Mouse (Mus musculus) intestine, embryonic 14.5 days (tissue): ENCODE data around the gene Mif. TPM values are rescaled to one million over a fixed set of nuclear protein-coding genes. Genes with fewer than 3 reads are reported as not detected.
"Not testable (repeated sequence)": the region's sequence is repeated elsewhere in the genome, so short reads cannot be mapped to it uniquely, and the experiment has no call there.

Experiments used
- ATAC-seq: fragments of 200-750 bp; cut with Nextera tagmentation; replicated peaks from 2 replicates; pipeline ENCODE4 v1.8.0; 2017; ENCODE audit warnings: low read depth, moderate number of reproducible peaks, moderate TSS enrichment, moderate library complexity; ENCODE audit not compliant: low FRiP score, low TSS enrichment
- DNase-seq: peaks from one replicate; pipeline ENCODE4 v3.0.0-alpha.2; 2018; ENCODE audit warnings: low spot score
- H3K27ac ChIP-seq: fragments of 300-500 bp; sonication (generic); 2 replicates; pipeline ENCODE4 v1.5.1; 2014; ENCODE audit warnings: low read depth, mild to moderate bottlenecking, control low read depth
- H3K27me3 ChIP-seq: fragments of 300-500 bp; sonication (generic); replicated peaks from 2 replicates; pipeline ENCODE4 v1.6.1; 2014; ENCODE audit warnings: low read length, control low read depth; ENCODE audit not compliant: control insufficient read depth, insufficient read depth
- H3K36me3 ChIP-seq: fragments of 300-500 bp; sonication (generic); 2 replicates; pipeline ENCODE4 v1.6.1; 2014; ENCODE audit warnings: low read length, control low read depth; ENCODE audit not compliant: control insufficient read depth, insufficient read depth
- H3K4me1 ChIP-seq: fragments of 300-500 bp; sonication (generic); replicated peaks from 2 replicates; pipeline ENCODE4 v1.6.1; 2014; ENCODE audit warnings: low read length, control low read depth, mixed read lengths; ENCODE audit not compliant: control insufficient read depth, insufficient read depth
- H3K4me2 ChIP-seq: fragments of 300-500 bp; sonication (generic); 2 replicates; pipeline ENCODE4 v1.6.1; 2014; ENCODE audit warnings: low read length
- H3K4me3 ChIP-seq: fragments of 300-500 bp; sonication (generic); 2 replicates; pipeline ENCODE4 v1.5.1; 2014; ENCODE audit warnings: low read depth, low read length, control low read depth, mixed read lengths
- H3K9ac ChIP-seq: fragments of 300-500 bp; sonication (generic); 2 replicates; pipeline ENCODE4 v1.6.1; 2014; ENCODE audit warnings: mild to moderate bottlenecking, low read length
- H3K9me3 ChIP-seq: fragments of 300-500 bp; sonication (generic); 2 replicates; pipeline ENCODE4 v1.6.1; 2016; ENCODE audit warnings: low read length, control low read depth; ENCODE audit not compliant: control insufficient read depth
- WGBS: fragments of 180-500 bp; shearing (Covaris S2); extraction: QIAGEN DNeasy Blood & Tissue Kit; methylation state at CpG from one replicate; pipeline ENCODE4 v1.1.7; 2014; 5-methylcytosine and 5-hydroxymethylcytosine counted together
- polyA plus RNA-seq: library from polyadenylated mRNA; unstranded; fragments of >200 nt; fragmentation: Nextera tagmentation; extraction: Ambion mirVana; gene quantifications from 2 replicates; pipeline ENCODE4 v1.2.1, GENCODE M21; 2014

Gene Mif
- 3,019 and 3,193 TPM in 2 replicates for polyA plus RNA-seq

DNA sequence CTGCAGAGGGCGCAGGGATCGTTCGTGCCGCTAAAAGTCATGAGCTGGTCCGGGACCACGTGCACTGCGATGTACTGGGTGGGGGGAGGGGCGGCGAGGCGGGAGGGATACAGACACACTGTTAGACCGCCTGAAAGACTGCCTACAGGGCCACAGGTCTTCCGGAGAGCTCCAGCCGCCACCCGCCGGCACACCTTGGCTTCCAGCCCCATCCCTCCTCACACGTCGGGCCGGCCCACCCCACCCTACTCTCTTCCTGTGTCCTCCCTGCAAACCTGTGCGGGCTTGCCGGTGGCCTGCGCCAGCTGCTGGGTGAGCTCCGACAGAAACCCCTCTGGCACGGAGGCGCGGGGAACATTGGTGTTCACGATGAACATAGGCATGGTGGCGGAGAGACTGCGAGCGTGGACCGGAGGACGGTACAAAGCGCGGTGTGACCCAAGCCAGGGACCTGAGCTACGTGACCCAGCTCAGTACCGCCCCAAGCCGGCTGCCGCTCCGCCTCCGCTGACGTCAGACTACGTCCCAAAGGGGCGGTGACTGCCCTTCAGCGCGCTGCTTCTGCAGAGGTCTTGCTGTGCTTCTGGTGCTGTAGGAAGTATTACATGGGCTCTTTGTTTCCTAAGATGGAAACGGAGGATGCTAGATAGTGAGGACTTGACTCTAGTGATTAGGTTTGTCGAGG, at the start of gene Mif:
TSS of gene Mif (minus strand) at position 455 of the 685 bp plus-strand sequence.
- ATAC-seq, result peak; percentile 97
- DNase-seq, result peak; percentile 99
- Histone ChIP-seq H3K4me1 (peaks cover 17% of the 10 kb centered on the region), H3K4me2 (peak within 1 kb of the TSS; percentile 88), H3K4me3 (peak within 1 kb of the TSS; percentile 65), H3K9ac (peak within 1 kb of the TSS; percentile 94), H3K27ac (peak within 1 kb of the TSS; percentile 96), H3K36me3 (peaks cover 20% of the 10 kb centered on the region)
- WGBS, result under 1% methylated on average over 37 of the region's 46 CpGs
- not testable (repeated sequence) for H3K27me3 ChIP-seq, H3K9me3 ChIP-seq

GRCm38 (mm10) chr10:75906882-75907281, 46.8 kb upstream of the Mif start:
- Histone ChIP-seq H3K4me1 (no peaks in the 10 kb centered on the region), H3K4me3 (no peak overlapping the region), H3K9ac (no peak overlapping the region), H3K4me2 (no peak overlapping the region), H3K9me3 (no peaks in the 10 kb centered on the region), H3K36me3 (peaks cover 95% of the 10 kb centered on the region), H3K27me3 (no peaks in the 10 kb centered on the region), H3K27ac (no peak overlapping the region)
- ATAC-seq (no peak), DNase-seq (no peak)
- 91% methylated on average over 4 of the region's 4 CpGs for WGBS

- Histone ChIP-seq H3K36me3 (peaks cover 96% of the 10 kb centered on the region), H3K9ac (no peak overlapping the region), H3K4me3 (no peak overlapping the region), H3K9me3 (no peaks in the 10 kb centered on the region), H3K4me2 (no peak overlapping the region), H3K27me3 (no peaks in the 10 kb centered on the region), H3K27ac (no peak overlapping the region), H3K4me1 (no peaks in the 10 kb centered on the region)
- no peak for ATAC-seq
- 86% methylated on average over 5 of the region's 5 CpGs for WGBS
- no peak for DNase-seq
Measured at GRCm38 (mm10) chr10:75904391-75904790, 44.4 kb upstream of the Mif start.

DNA sequence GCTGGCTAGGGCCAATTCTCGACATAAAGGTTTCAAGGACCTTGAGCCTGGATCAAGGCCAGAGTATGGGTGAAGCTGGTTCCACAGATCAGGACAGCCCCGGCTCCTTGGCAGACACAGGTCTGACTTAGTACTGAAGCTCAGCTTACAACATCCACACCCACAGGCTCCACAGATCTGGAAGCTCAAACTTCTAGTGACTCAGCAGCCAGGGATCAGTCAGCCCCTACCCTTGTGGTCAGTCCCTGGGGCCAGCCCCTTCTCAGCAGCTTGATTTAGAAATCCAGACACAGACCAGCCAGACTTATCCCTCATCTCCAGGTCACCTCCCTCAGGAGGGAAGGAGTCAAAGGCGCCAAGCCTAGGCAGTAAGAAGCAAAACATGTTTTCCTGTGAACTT, 38.8 kb upstream of the Mif start:
- 80% methylated on average over 3 of the region's 3 CpGs for WGBS
- H3K4me2 ChIP-seq, result no peak overlapping the region
- no peak for DNase-seq
- no peaks in the 10 kb centered on the region for H3K9me3 ChIP-seq
- H3K9ac ChIP-seq, result no peak overlapping the region
- no peaks in the 10 kb centered on the region for H3K27me3 ChIP-seq
- peaks cover 89% of the 10 kb centered on the region for H3K36me3 ChIP-seq
- H3K27ac ChIP-seq, result no peak overlapping the region
- H3K4me1 ChIP-seq, result 0 out of 2 replicates have a peak, but pooled peaks cover under 1% of the 10 kb centered on the region
- ATAC-seq, result no peak
- H3K4me3 ChIP-seq, result no peak overlapping the region

GRCm38 (mm10) chr10:75898039-75898564, 38.1 kb upstream of the Mif start:
- Histone ChIP-seq H3K27me3 (no peaks in the 10 kb centered on the region), H3K9me3 (no peaks in the 10 kb centered on the region), H3K4me2 (no peak overlapping the region), H3K27ac (no peak overlapping the region), H3K36me3 (peaks cover 81% of the 10 kb centered on the region), H3K9ac (no peak overlapping the region), H3K4me1 (peaks cover 5% of the 10 kb centered on the region; the same call in 1 of the 2 replicates), H3K4me3 (no peak overlapping the region)
- DNase-seq, result no peak
- WGBS, result 80% methylated on average over 6 of the region's 6 CpGs
- ATAC-seq, result no peak

- H3K9me3 ChIP-seq, result no peaks in the 10 kb centered on the region
- no peaks in the 10 kb centered on the region for H3K27me3 ChIP-seq
- ATAC-seq (no peak), DNase-seq (peak; percentile 89)
- WGBS, result 36% methylated on average over 6 of the region's 6 CpGs
- H3K4me2 ChIP-seq, result no peak overlapping the region
- peaks cover 74% of the 10 kb centered on the region for H3K36me3 ChIP-seq
- H3K27ac ChIP-seq, result no peak overlapping the region
- H3K4me3 ChIP-seq, result no peak overlapping the region
- peaks cover 5% of the 10 kb centered on the region; the same call in 1 of the 2 replicates for H3K4me1 ChIP-seq
- H3K9ac ChIP-seq, result no peak overlapping the region
Measured at GRCm38 (mm10) chr10:75897373-75897772, 37.3 kb upstream of the Mif start.

DNA sequence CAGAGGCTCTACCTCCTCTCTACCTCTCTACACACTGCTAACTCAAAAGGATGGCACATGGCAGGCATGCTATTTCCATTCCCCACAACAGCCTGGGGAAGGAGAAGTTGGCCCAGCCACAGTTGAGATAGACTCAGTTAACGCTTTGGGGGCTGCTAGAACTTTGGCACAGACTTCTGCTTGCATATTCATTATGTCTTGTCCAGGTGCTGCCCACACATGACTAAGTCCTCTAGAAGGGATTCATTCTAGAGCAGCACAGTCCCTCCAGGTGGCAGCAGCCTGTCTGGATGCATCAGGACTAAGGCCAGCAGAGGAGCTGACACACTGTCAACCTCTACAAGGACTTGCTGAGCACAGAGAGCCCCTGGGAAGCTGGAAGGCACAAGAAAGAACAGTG, 36.2 kb upstream of the Mif start:
- no peaks in the 10 kb centered on the region for H3K27me3 ChIP-seq
- H3K9ac ChIP-seq, result no peak overlapping the region
- ATAC-seq (no peak), DNase-seq (no peak)
- no peaks in the 10 kb centered on the region for H3K9me3 ChIP-seq
- H3K36me3 ChIP-seq, result peaks cover 62% of the 10 kb centered on the region
- WGBS, result 96% methylated on average over 1 of the region's 1 CpGs
- H3K4me3 ChIP-seq, result no peak overlapping the region
- peaks cover 5% of the 10 kb centered on the region; the same call in 1 of the 2 replicates for H3K4me1 ChIP-seq
- H3K4me2 ChIP-seq, result no peak overlapping the region
- H3K27ac ChIP-seq, result no peak overlapping the region

DNA sequence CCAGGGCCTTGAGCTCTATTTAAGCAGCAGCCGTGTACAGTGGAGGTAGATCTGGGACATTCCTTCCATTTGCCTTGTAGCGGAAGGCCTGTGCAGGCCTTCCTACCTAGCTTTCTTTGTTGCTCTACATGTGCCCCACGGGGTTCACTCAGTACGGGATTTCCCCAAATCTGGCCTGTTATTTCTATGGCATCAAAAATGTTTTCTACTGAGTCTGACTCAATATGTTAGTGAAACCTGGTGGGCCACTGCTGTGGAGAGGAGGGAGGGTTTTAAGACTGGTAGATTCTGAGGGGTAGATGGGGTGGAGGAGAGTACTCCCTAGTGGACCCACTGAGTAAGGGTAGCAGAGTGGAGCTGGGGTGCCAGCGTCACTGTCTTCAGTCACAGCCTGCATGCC, 35.7 kb upstream of the Mif start:
- H3K27me3 ChIP-seq, result no peaks in the 10 kb centered on the region
- ATAC-seq (no peak), DNase-seq (no peak)
- peaks cover 5% of the 10 kb centered on the region; the same call in 1 of the 2 replicates for H3K4me1 ChIP-seq
- WGBS, result 92% methylated on average over 5 of the region's 5 CpGs
- no peak overlapping the region for H3K9ac ChIP-seq
- H3K36me3 ChIP-seq, result peaks cover 58% of the 10 kb centered on the region
- no peak overlapping the region for H3K4me2 ChIP-seq
- no peak overlapping the region for H3K4me3 ChIP-seq
- H3K9me3 ChIP-seq, result no peaks in the 10 kb centered on the region
- no peak overlapping the region for H3K27ac ChIP-seq

- Histone ChIP-seq H3K4me3 (no peak overlapping the region), H3K4me2 (no peak overlapping the region), H3K36me3 (peaks cover 46% of the 10 kb centered on the region), H3K27ac (no peak overlapping the region), H3K9me3 (no peaks in the 10 kb centered on the region), H3K9ac (no peak overlapping the region), H3K4me1 (peaks cover 5% of the 10 kb centered on the region; the same call in 1 of the 2 replicates), H3K27me3 (no peaks in the 10 kb centered on the region)
- ATAC-seq (no peak), DNase-seq (no peak)
- WGBS, result 70% methylated on average over 6 of the region's 6 CpGs
Measured at GRCm38 (mm10) chr10:75894601-75895000, 34.6 kb upstream of the Mif start.
